Mouse (Mus musculus) ES-E14 (cell line): ENCODE data around the gene Was.

Experiments
- CHD2 ChIP-seq: IDR thresholded peaks from 2 replicates; pipeline ENCODE4 v1.6.1; 2014; ENCODE audit warnings: mild to moderate bottlenecking, low read depth, low read length, inconsistent platforms
- ZC3H11A ChIP-seq: IDR thresholded peaks from 2 replicates; pipeline ENCODE4 v1.6.1; 2012; ENCODE audit warnings: low read depth, mild to moderate bottlenecking, inconsistent platforms, low read length, borderline replicate concordance

DNA sequence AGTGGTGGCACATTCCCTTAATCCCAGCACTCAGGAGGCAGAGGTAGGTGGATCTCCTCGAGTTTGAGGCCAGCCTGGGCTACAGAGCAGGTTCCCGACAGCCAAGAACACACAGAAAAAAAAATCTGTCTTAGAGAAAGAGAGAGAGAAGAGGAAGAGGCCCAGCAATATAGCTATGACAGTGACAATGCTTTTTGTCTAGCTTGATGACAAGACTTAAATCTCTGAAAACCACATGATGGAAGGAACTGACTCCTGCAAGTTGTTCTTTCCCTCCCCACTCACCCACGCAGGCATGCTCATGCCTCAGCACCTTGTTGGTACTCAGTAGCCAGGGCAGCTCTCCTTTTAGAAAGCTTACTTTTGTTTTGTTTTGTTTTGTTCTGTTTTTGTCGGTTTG, 9.1 kb upstream of the Was start:
- TF ChIP-seq ZC3H11A (no peak), CHD2 (no peak)
